ENCODE assay signal across 15 mouse cellular contexts in the genomic region with DNA sequence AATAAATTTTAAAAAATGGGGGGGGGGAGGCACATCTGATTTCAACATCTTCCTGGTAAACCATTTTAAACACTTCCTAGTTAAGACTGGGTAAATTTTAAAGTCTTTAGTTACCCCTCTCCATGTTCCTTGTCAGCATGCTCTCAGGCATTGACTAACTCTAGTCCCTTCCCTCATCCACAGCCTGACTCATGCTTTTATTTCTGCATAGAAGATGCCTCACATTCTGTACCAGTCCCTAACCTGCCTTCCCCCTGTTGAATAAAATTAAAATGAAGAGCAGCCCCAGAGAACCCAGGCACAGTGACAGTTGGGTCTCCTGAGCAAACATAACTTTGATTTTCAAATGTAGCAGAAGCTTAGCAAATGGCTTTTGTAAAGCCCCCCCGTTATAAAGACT. TPM values are rescaled to one million over a fixed set of nuclear protein-coding genes. Genes with fewer than 3 reads are reported as not detected.
A peak's percentile ranks its signal among the peaks of the same experiment; 100 is the strongest.
DNase-seq lines count a peak whose midpoint lies in the region.
"Had no signal": no experiment of that assay in that cellular context is flagged by ENCODE, and none has a peak within 500 bp of the region (broad histone marks: within the 10 kb centered on the region; RNA-seq: fewer than 3 reads in every experiment).

No protein-coding gene starts in this region.

- peak; percentile 50 for DNase-seq in heart, adult 11 months
- no peak for DNase-seq in heart, postnatal 4 days
- DNase-seq in 3T3-L1 (ENCODE audit: low read depth, low spot score) = peak; percentile 55
- peak; percentile 12 for DNase-seq in NIH3T3 (ENCODE audit: low read depth)
- DNase-seq in right cerebral cortex, postnatal 4 days = no peak
- no peak for DNase-seq in adrenal gland, postnatal 10 days
- DNase-seq: adrenal gland, postnatal 14 days; cerebellum, adult 11-12 months; cerebellum, adult 8-10 months; cerebellum, postnatal 10 days; cerebellum, postnatal 36 days; embryo, embryonic 11 days; gastrocnemius, postnatal 10 days; heart, adult 18-20 months; kidney, adult 11 months had no signal

RNA-seq across cellular contexts. Expression of a gene that starts 53.9 kb away (rescaled TPM):
- total RNA-seq in heart, postnatal 4 days (2021) = 100 to 1,000 TPM; 632 to 678 TPM
- 100 to 1,000 TPM in 1 of 2 experiments, 10 to 100 TPM in 1; 79.3 to 173 TPM for total RNA-seq in adrenal gland, postnatal 10 days (2021)

Comparison
In these comparisons a context has a peak if more than half of its experiments do, and no peak if none do; other contexts are left out.
1. DNase-seq: peak in heart, adult 11 months (single experiment), 3T3-L1 (single experiment) and NIH3T3 (single experiment); none in heart, postnatal 4 days (single experiment), right cerebral cortex, postnatal 4 days (single experiment) and adrenal gland, postnatal 10 days (single experiment).